23 mouse cellular contexts compared by ENCODE assay signal in genomic region chr8:18512409-18512808, GRCm38 (mm10).
A peak's percentile ranks its signal among the peaks of the same experiment; 100 is the strongest.
DNase-seq lines count a peak whose midpoint lies in the region; TF ChIP-seq lines count a peak whose summit lies in the region.
"Had no signal": no experiment of that assay in that cellular context is flagged by ENCODE, and none has a peak within 500 bp of the region (broad histone marks: within the 10 kb centered on the region; RNA-seq: fewer than 3 reads in every experiment).

No protein-coding gene starts in this region.

- H3K27ac ChIP-seq in layer of hippocampus, adult 2 months, result no peak overlapping the region
- H3K27ac ChIP-seq: embryonic facial prominence, embryonic 10.5 days; forebrain, embryonic 12.5 days; heart, embryonic 15.5 days; hindbrain, embryonic 10.5 days; limb, embryonic 12.5 days; liver, embryonic 15.5 days; midbrain, embryonic 10.5 days had no signal

- peak; percentile 1 for DNase-seq in embryo, embryonic 10.5 days (ENCODE audit: low spot score)
- DNase-seq in embryo, embryonic 11 days, result no peak
- DNase-seq in layer of hippocampus, adult 2 months (ENCODE audit: low spot score in 2 of 2), result no peak
- DNase-seq in layer of hippocampus, adult 11-12 months (ENCODE audit: low spot score), result no peak
- DNase-seq in 3T3-L1 (ENCODE audit: low read depth, low spot score) (peak; percentile 6), R1 (ENCODE audit: low read depth, low spot score) (peak; percentile 24), MN1 (ENCODE audit: low spot score) (no peak)
- DNase-seq in adrenal gland, postnatal 14 days, result no peak
- DNase-seq: adrenal gland, postnatal 36 days; cerebellum, adult 18-20 months; cerebellum, postnatal 25 days; gastrocnemius, postnatal 14 days; heart, adult 18-20 months; kidney, adult 8-10 months; kidney, postnatal 36 days; lung, postnatal 36 days had no signal

- peak; percentile 69 for TF ChIP-seq CTCF in layer of hippocampus, adult 2 months (conservative IDR thresholded peaks at IDR 0.05)

- H3K4me3 ChIP-seq in layer of hippocampus, adult 2 months, result no peak overlapping the region
- H3K4me3 ChIP-seq: embryonic facial prominence, embryonic 10.5 days; forebrain, embryonic 12.5 days; heart, embryonic 15.5 days; hindbrain, embryonic 10.5 days; limb, embryonic 12.5 days; liver, embryonic 15.5 days; midbrain, embryonic 10.5 days had no signal

Comparison
In these comparisons a context has a peak if more than half of its experiments do, and no peak if none do; other contexts are left out.
1. DNase-seq: peak in embryo, embryonic 10.5 days (single experiment), 3T3-L1 (single experiment) and R1 (single experiment); none in embryo, embryonic 11 days (single experiment), layer of hippocampus, adult 2 months (0 of 2), layer of hippocampus, adult 11-12 months (single experiment), adrenal gland, postnatal 14 days (single experiment) and MN1 (single experiment).